Mouse (Mus musculus) lung, postnatal 0 days (tissue): ENCODE results near the gene Gm20388. TPM values are rescaled to one million over a fixed set of nuclear protein-coding genes. Genes with fewer than 3 reads are reported as not detected.

ENCODE experiments used
- ATAC-seq: fragments of 200-750 bp; cut with Nextera tagmentation; 2 replicates; pipeline ENCODE4 v1.8.0; 2017; ENCODE audit warnings: moderate library complexity
- DNase-seq: peaks from one replicate; pipeline ENCODE4 v3.0.0-alpha.2; 2016; ENCODE audit warnings: low spot score
- H3K27ac ChIP-seq: fragments of 300-500 bp; sonication (generic); 2 replicates; pipeline ENCODE4 v1.5.1; 2014; ENCODE audit warnings: antibody characterized with exemption, mild to moderate bottlenecking, low read length, mixed read lengths
- H3K27me3 ChIP-seq: fragments of 300-500 bp; sonication (generic); replicated peaks from 2 replicates; pipeline ENCODE4 v1.6.1; 2014; ENCODE audit warnings: low read length, mixed read lengths; ENCODE audit not compliant: insufficient read depth
- H3K36me3 ChIP-seq: fragments of 300-500 bp; sonication (generic); 2 replicates; pipeline ENCODE4 v1.6.1; 2014; ENCODE audit warnings: low read length, mixed read lengths; ENCODE audit not compliant: insufficient read depth
- H3K4me1 ChIP-seq: fragments of 300-500 bp; sonication (generic); 2 replicates; pipeline ENCODE4 v1.6.1; 2014; ENCODE audit warnings: antibody characterized with exemption, low read depth, low read length, mixed read lengths; ENCODE audit not compliant: insufficient read depth
- H3K4me2 ChIP-seq: fragments of 300-500 bp; sonication (generic); replicated peaks from 2 replicates; pipeline ENCODE4 v1.6.1; 2014; ENCODE audit warnings: low read depth, mild to moderate bottlenecking, low read length, moderate library complexity, mixed read lengths
- H3K4me3 ChIP-seq: fragments of 300-500 bp; sonication (generic); 2 replicates; pipeline ENCODE4 v1.5.1; 2014; ENCODE audit warnings: low read depth, low read length
- H3K9ac ChIP-seq: fragments of 300-500 bp; sonication (generic); replicated peaks from 2 replicates; pipeline ENCODE4 v1.6.1; 2014; ENCODE audit warnings: low read depth, mild to moderate bottlenecking
- H3K9me3 ChIP-seq: fragments of 300-500 bp; sonication (generic); 2 replicates; pipeline ENCODE4 v1.6.1; 2016; ENCODE audit warnings: low read length, mixed read lengths
- CTCF ChIP-seq: IDR thresholded peaks from 2 replicates; pipeline ENCODE4 v1.5.1; 2016; ENCODE audit warnings: antibody characterized with exemption, mild to moderate bottlenecking
- EP300 ChIP-seq: IDR thresholded peaks from 2 replicates; pipeline ENCODE4 v1.6.1; 2016; ENCODE audit warnings: antibody characterized with exemption, mild to moderate bottlenecking, control low read depth
- WGBS: fragments of 180-500 bp; shearing (Covaris S2); extraction: QIAGEN DNeasy Blood & Tissue Kit; methylation state at CpG from one replicate; pipeline ENCODE4 v1.1.7; 2014; 5-methylcytosine and 5-hydroxymethylcytosine counted together
- polyA plus RNA-seq: library from polyadenylated mRNA; unstranded; fragments of >200 nt; fragmentation: Nextera tagmentation; extraction: Ambion mirVana; gene quantifications from 2 replicates; pipeline ENCODE4 v1.2.1, GENCODE M21; 2015

Gm20388 gene
- polyA plus RNA-seq, 1 experiment from 2014 or later, result not detected

DNA sequence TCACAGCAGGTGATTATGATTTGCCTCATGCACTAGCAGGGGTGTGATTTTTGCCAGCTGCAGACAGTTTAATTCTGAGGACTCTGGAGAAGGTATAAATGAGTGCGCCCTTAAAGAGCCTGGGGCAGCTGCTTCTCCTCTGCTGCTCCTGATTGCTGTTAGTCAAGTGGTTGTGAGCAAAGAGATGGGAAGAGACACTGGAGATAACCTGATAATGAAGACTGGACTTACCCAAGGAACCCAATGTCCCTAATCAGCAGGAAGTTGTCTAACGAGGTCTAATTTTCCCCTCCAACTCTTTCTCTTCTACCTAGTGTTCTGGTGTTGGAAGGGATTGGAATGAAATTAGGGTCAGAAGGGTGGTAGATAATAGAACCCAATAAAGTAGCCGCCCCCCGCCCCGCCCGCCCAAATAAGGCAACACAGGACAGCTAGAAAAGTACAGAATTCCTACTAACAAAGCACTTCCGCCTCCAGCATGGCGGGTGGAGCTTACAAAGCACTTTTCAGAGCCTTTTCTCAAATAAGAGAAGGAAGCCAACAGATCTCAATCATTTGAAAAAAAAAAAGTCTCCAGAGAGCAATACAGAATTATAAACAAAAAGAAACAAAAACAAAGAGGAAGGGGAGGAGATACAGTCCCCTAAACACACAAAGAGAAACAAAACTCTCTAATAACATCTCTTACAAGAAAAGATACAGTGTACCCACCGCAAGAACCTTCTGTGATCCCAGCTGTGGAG lies 3944.3 kb downstream of the Gm20388 start:
- 86% methylated on average over 9 of the region's 9 CpGs for WGBS

GRCm38 (mm10) chr8:123857361-123857760 lies 3946.7 kb downstream of the Gm20388 start:
- no peaks in the 10 kb centered on the region for H3K9me3 ChIP-seq
- 70% methylated on average over 3 of the region's 3 CpGs for WGBS
- TF ChIP-seq CTCF (no peak), EP300 (no peak)
- H3K4me2 ChIP-seq, result no peak overlapping the region
- no peak overlapping the region for H3K4me3 ChIP-seq
- 0 out of 2 replicates have a peak, but pooled peaks cover 3% of the 10 kb centered on the region for H3K27me3 ChIP-seq
- ATAC-seq (no peak), DNase-seq (no peak)
- H3K4me1 ChIP-seq, result no peaks in the 10 kb centered on the region
- H3K9ac ChIP-seq, result no peak overlapping the region
- no peak overlapping the region for H3K27ac ChIP-seq
- H3K36me3 ChIP-seq, result no peaks in the 10 kb centered on the region

More for the DNA sequence above, 3944.3 kb downstream of the Gm20388 start:
- Histone ChIP-seq H3K36me3 (no peaks in the 10 kb centered on the region), H3K9ac (no peak overlapping the region), H3K27ac (no peak overlapping the region), H3K4me1 (no peaks in the 10 kb centered on the region), H3K4me3 (no peak overlapping the region), H3K4me2 (no peak overlapping the region), H3K27me3 (no peaks in the 10 kb centered on the region), H3K9me3 (no peaks in the 10 kb centered on the region)
- ATAC-seq, result no peak
- no peak for TF ChIP-seq EP300
- no peak for DNase-seq

- WGBS, result under 1% methylated on average over 17 of the region's 17 CpGs
- no peaks in the 10 kb centered on the region for H3K4me1 ChIP-seq
- DNase-seq (peak; percentile 32), ATAC-seq (no peak)
- no peaks in the 10 kb centered on the region for H3K9me3 ChIP-seq
- peak overlapping the region; percentile 99 for H3K4me2 ChIP-seq
- no peaks in the 10 kb centered on the region for H3K36me3 ChIP-seq
- peak overlapping the region; percentile 51 for H3K9ac ChIP-seq
- H3K27ac ChIP-seq, result no peak overlapping the region
- H3K27me3 ChIP-seq, result 0 out of 2 replicates have a peak, but pooled peaks cover 3% of the 10 kb centered on the region
- TF ChIP-seq EP300 (no peak), CTCF (no peak; the same call in 1 of the 2 replicates)
- peak overlapping the region; percentile 76 for H3K4me3 ChIP-seq
Measured at GRCm38 (mm10) chr8:123858574-123858940, 3947.9 kb downstream of the Gm20388 start.

- 0 out of 2 replicates have a peak, but pooled peaks cover 3% of the 10 kb centered on the region for H3K27me3 ChIP-seq
- no peaks in the 10 kb centered on the region for H3K4me1 ChIP-seq
- DNase-seq, result peak; percentile 94
- WGBS, result 4% methylated on average over 63 of the region's 79 CpGs
- H3K9me3 ChIP-seq, result no peaks in the 10 kb centered on the region
- ATAC-seq, result peak; percentile 99
- peak overlapping the region; percentile 99 for H3K4me2 ChIP-seq
- H3K27ac ChIP-seq, result peak overlapping the region; percentile 51; the same call in 1 of the 2 replicates
- peak overlapping the region; percentile 76 for H3K4me3 ChIP-seq
- no peaks in the 10 kb centered on the region for H3K36me3 ChIP-seq
- TF ChIP-seq EP300, result no peak
- TF ChIP-seq CTCF, result peak; percentile 59
- H3K9ac ChIP-seq, result peak overlapping the region; percentile 51
Measured at GRCm38 (mm10) chr8:123858941-123859647, 3948.5 kb downstream of the Gm20388 start.

DNA sequence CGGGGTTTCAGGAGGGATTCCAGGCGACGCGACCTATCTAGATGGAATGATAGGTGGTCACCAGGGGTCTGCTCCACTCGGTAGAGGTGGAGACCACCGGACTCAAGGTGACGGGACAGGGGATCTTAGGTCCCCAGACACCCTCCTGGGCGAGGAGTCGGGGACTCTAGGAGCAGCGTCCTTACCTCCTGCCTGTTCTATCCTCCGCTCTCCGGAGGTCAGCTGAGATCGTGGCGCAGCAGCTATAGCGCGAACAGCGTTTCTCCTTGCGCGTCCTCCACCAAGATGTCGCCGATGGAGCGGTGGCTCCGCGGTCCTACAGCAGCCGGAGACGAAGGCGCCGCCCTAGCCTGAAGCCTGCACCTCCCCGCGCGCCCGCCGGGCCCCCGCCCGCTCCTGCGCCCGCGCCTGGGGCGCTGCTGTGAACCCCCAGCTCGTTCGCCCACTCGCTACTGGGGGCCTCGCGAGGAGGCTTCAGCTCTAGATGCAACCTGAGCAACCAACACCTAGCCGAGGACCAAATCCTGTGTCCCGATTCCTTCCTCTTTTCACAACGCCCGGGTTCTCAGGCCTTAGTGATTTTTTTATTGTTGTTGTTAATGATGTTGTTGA lies 3949.1 kb downstream of the Gm20388 start, which contains the start of gene Ccsap:
Gene Ccsap, minus strand, starts transcription at position 562 of the 612 bp plus-strand sequence.
- Histone ChIP-seq H3K4me1 (no peaks in the 10 kb centered on the region), H3K27me3 (0 out of 2 replicates have a peak, but pooled peaks cover 3% of the 10 kb centered on the region), H3K9ac (peak within 1 kb of the TSS; percentile 51), H3K9me3 (no peaks in the 10 kb centered on the region), H3K36me3 (no peaks in the 10 kb centered on the region), H3K4me3 (peak within 1 kb of the TSS; percentile 76), H3K4me2 (peak within 1 kb of the TSS; percentile 99), H3K27ac (peak within 1 kb of the TSS; percentile 51; the same call in 1 of the 2 replicates)
- ATAC-seq (peak; percentile 60), DNase-seq (peak; percentile 52)
- no peak for TF ChIP-seq CTCF
- no peak for TF ChIP-seq EP300
- WGBS, result under 1% methylated on average over 43 of the region's 48 CpGs

DNA sequence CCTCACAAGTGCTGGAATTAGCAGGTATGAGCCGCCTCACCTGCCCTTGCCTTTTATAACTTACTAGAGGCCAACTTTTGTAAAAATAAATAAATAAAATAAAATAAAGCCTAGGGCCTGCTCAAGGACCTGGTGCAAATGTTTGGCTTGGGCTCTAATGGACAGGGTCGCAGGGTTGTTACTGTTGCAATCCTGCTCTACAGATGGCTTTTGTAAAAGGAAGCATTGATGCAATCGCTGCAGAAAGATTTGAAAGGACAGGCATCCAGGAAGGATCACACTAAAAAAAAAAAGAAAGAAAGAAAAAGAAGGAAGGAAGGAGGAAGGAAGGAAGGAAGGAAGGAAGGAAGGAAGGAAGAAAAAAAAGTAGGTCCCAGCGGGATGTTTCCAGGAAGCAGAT lies 3949.7 kb downstream of the Gm20388 start:
- 0 out of 2 replicates have a peak, but pooled peaks cover 3% of the 10 kb centered on the region for H3K27me3 ChIP-seq
- H3K4me2 ChIP-seq, result peak overlapping the region; percentile 99; the same call in 1 of the 2 replicates
- peak; percentile 54 for DNase-seq
- H3K4me3 ChIP-seq, result peak overlapping the region; percentile 76
- H3K9ac ChIP-seq, result no peak overlapping the region
- no peak overlapping the region for H3K27ac ChIP-seq
- WGBS, result 63% methylated on average over 4 of the region's 4 CpGs
- H3K9me3 ChIP-seq, result no peaks in the 10 kb centered on the region
- TF ChIP-seq CTCF (no peak), EP300 (no peak)
- ATAC-seq, result no peak
- no peaks in the 10 kb centered on the region for H3K4me1 ChIP-seq
- H3K36me3 ChIP-seq, result no peaks in the 10 kb centered on the region
